Mouse (Mus musculus) heart, embryonic 16.5 days (tissue): ENCODE measurements around the gene Muc13. TPM values are rescaled to one million over a fixed set of nuclear protein-coding genes. Genes with fewer than 3 reads are reported as not detected.

Source experiments
- ATAC-seq: fragments of 200-750 bp; cut with Nextera tagmentation; replicated peaks from 2 replicates; pipeline ENCODE4 v1.8.0; 2017; ENCODE audit warnings: moderate number of reproducible peaks; ENCODE audit not compliant: insufficient read depth, low FRiP score; ENCODE audit errors: extremely low read depth
- H3K27ac ChIP-seq: fragments of 300-500 bp; sonication (generic); 2 replicates; pipeline ENCODE4 v1.5.1; 2014; ENCODE audit warnings: mild to moderate bottlenecking, low read length, control low read depth, moderate library complexity
- H3K27me3 ChIP-seq: fragments of 300-500 bp; sonication (generic); 2 replicates; pipeline ENCODE4 v1.6.1; 2014; ENCODE audit warnings: low read length, mixed read lengths; ENCODE audit not compliant: control insufficient read depth, insufficient read depth
- H3K36me3 ChIP-seq: fragments of 300-500 bp; sonication (generic); 2 replicates; pipeline ENCODE4 v1.6.1; 2014; ENCODE audit not compliant: control insufficient read depth, insufficient read depth
- H3K4me1 ChIP-seq: fragments of 300-500 bp; sonication (generic); 2 replicates; pipeline ENCODE4 v1.6.1; 2014; ENCODE audit warnings: low read length, mixed read lengths; ENCODE audit not compliant: control insufficient read depth, insufficient read depth
- H3K4me2 ChIP-seq: fragments of 300-500 bp; sonication (generic); 2 replicates; pipeline ENCODE4 v1.6.1; 2014; ENCODE audit warnings: low read depth, mild to moderate bottlenecking, control low read depth, low read length
- H3K4me3 ChIP-seq: fragments of 300-500 bp; sonication (generic); 2 replicates; pipeline ENCODE4 v1.5.1; 2014; ENCODE audit warnings: mild to moderate bottlenecking, control low read depth, low read length
- H3K9ac ChIP-seq: fragments of 300-500 bp; sonication (generic); 2 replicates; pipeline ENCODE4 v1.6.1; 2014; ENCODE audit warnings: low read length, control low read depth
- H3K9me3 ChIP-seq: fragments of 300-500 bp; sonication (generic); replicated peaks from 2 replicates; pipeline ENCODE4 v1.6.1; 2016; ENCODE audit warnings: low read length; ENCODE audit not compliant: control insufficient read depth
- WGBS: fragments of 180-500 bp; shearing (Covaris S2); extraction: QIAGEN DNeasy Blood & Tissue Kit; methylation state at CpG from one replicate; pipeline ENCODE4 v1.1.7; 2014; 5-methylcytosine and 5-hydroxymethylcytosine counted together
- polyA plus RNA-seq: library from polyadenylated mRNA; unstranded; fragments of >200 nt; fragmentation: Nextera tagmentation; extraction: Ambion mirVana; gene quantifications from 2 replicates; pipeline ENCODE4 v1.2.1, GENCODE M21; 2015

Muc13 gene
- polyA plus RNA-seq, 1 experiment from 2014 or later = 1.5 TPM

DNA sequence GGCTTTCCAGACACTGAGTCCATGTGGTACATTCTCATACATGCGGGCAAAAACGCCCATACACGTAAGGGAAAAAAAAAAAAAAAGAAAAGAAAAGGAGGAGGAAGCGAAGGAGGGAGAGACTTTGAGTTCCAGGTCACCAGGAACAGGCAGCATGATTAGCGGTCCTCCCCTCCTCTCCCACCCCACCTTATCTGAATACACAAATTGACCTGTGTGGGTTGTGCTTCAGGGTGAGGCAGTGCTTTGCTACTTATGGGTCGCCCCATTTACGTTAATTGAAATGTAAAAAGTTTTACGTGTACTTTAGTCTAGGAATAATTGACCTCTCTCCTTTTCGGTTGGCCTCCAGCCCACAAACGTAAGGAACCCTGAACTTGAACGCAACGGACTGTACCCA lies 27.5 kb upstream of the Muc13 start:
- ATAC-seq = no peak
- Histone ChIP-seq H3K27ac (no peak overlapping the region), H3K9me3 (no peaks in the 10 kb centered on the region), H3K27me3 (no peaks in the 10 kb centered on the region), H3K4me3 (no peak overlapping the region), H3K4me1 (peaks cover 5% of the 10 kb centered on the region; the same call in 1 of the 2 replicates), H3K4me2 (no peak overlapping the region), H3K9ac (no peak overlapping the region), H3K36me3 (peaks cover 23% of the 10 kb centered on the region)
- 82% methylated on average over 12 of the region's 12 CpGs for WGBS

DNA sequence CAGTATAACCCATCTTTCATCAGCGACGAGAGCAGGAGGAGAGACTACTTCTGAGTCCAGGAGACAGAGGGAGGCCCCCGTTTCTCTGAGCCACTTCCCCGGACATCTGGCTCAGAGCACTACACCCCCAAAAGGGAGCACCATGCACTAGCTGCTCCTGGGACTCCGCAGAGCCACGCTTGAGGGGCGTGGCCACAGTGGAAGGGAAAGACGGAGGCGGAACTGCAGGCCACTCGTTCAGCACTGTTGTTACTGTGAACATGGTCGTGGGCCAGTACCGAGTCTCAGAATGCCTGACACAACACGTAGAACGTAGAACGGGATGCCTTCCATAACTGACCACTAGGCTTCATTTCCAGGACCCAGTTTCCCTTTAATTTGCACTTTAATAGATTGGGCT lies 27.1 kb upstream of the Muc13 start:
- ATAC-seq = no peak
- Histone ChIP-seq H3K27me3 (no peaks in the 10 kb centered on the region), H3K4me3 (no peak overlapping the region), H3K4me2 (no peak overlapping the region), H3K27ac (no peak overlapping the region), H3K36me3 (peaks cover 20% of the 10 kb centered on the region), H3K9ac (no peak overlapping the region), H3K4me1 (peaks cover under 1% of the 10 kb centered on the region; the same call in 1 of the 2 replicates), H3K9me3 (no peaks in the 10 kb centered on the region)
- 64% methylated on average over 15 of the region's 15 CpGs for WGBS

DNA sequence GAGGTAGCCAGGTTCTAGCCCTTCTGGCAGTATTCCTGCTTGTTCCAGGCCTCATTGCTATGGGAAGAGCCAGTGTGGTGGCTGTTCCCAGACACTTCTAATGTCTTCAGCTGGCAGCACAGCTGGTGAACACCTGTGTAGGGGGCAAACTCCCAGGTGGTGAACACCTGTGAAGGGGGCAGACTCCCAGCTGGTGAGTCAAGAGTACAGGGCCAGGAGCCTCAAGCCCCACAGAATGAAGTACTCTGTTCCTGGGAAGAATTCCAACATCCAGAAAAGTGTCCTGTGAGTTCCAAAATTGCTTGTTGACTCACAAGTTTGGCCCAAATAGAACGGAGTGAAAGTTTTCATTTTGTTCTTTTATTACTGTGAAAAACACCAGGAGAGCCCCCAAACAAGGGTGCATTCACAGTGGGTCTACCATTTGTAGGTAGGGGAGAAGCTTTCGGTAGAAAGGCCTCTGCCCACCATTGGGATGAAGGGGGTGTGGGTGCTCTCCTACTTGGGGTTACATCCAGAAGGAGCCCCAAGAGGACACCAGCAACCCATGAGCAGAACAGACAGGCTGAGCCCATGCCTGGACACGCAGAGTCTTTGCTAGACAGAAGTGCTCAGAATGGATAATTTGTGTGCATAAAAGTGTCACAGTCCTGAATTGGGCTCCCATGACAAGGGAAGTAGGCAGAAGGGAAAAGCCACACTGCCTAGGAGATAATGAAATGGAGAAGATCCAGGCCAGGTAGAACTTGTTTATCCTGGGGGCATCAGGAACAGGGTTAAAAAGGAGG lies 25.2 kb upstream of the Muc13 start:
- Histone ChIP-seq H3K27ac (no peak overlapping the region), H3K9ac (no peak overlapping the region)
- no peak for ATAC-seq

DNA sequence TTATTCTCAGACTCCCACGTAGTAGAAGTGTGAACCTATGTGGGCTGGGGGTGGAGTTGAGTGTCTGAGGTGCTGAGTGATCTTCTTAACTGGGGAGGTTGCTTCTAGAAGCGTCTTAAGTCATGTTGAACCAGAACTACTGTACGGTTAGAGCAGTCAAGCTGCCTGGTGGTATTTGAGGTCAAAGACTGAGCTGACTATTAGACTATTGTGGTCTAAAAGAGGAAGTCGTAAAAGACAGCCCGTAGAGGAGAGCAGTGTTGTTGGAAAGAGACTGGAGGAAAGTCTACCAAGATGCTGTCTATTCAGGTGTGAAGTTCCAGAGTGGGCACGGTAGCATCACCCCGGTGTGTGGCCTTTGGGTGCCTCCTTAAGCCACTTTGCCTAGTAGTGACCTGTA lies 24.0 kb upstream of the Muc13 start:
- H3K4me3 ChIP-seq = no peak overlapping the region
- WGBS = 70% methylated on average over 7 of the region's 7 CpGs
- 0 out of 2 replicates have a peak, but pooled peaks cover 2% of the 10 kb centered on the region for H3K4me1 ChIP-seq
- peak; percentile 39; the same call in 1 of the 2 replicates for ATAC-seq
- no peaks in the 10 kb centered on the region for H3K27me3 ChIP-seq
- peaks cover 10% of the 10 kb centered on the region for H3K36me3 ChIP-seq
- no peak overlapping the region for H3K4me2 ChIP-seq
- H3K9me3 ChIP-seq = no peaks in the 10 kb centered on the region
- no peak overlapping the region for H3K27ac ChIP-seq
- H3K9ac ChIP-seq = no peak overlapping the region

More for the DNA sequence above, 25.2 kb upstream of the Muc13 start:
- Histone ChIP-seq H3K27me3 (no peaks in the 10 kb centered on the region), H3K4me3 (no peak overlapping the region), H3K4me2 (no peak overlapping the region), H3K9me3 (no peaks in the 10 kb centered on the region), H3K36me3 (peaks cover 13% of the 10 kb centered on the region), H3K4me1 (no peaks in the 10 kb centered on the region)
- WGBS = 91% methylated on average over 3 of the region's 3 CpGs

DNA sequence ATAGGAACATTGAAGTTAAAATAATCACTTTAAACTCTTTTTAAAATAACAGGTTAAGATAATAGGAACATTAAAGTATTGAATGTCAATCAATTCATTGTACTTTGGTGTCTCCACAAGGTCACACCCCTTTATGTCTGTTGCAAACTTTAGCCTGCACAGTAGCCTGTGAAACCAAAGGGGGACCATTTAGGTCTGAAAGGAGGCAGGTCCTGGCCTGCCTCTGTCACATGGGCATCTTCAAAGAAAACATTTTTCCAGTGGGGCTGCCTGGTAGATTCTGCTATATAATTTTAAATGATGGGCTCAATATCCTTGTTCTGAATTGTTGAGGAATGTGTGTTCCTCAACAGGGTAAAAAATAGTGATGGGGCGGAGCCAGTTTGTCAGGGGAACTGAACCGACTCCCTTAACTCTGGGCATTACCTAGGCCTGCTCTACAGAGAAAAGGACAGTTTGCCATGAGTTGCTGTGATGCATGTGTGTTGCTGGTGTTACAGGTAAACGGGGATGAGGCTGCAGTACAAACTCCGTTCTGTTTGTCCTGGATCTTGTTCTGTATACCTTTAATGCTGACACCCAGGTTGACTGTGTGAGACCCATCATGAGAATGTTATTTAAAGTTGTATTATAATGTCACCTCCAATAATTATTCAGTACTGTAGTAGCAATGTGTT lies 22.9 kb upstream of the Muc13 start:
- no peak for ATAC-seq
- Histone ChIP-seq H3K9me3 (no peaks in the 10 kb centered on the region), H3K4me1 (0 out of 2 replicates have a peak, but pooled peaks cover 4% of the 10 kb centered on the region), H3K27ac (no peak overlapping the region), H3K4me3 (no peak overlapping the region), H3K27me3 (no peaks in the 10 kb centered on the region), H3K9ac (no peak overlapping the region), H3K36me3 (peaks cover 10% of the 10 kb centered on the region), H3K4me2 (no peak overlapping the region)
- WGBS = 90% methylated on average over 4 of the region's 4 CpGs

DNA sequence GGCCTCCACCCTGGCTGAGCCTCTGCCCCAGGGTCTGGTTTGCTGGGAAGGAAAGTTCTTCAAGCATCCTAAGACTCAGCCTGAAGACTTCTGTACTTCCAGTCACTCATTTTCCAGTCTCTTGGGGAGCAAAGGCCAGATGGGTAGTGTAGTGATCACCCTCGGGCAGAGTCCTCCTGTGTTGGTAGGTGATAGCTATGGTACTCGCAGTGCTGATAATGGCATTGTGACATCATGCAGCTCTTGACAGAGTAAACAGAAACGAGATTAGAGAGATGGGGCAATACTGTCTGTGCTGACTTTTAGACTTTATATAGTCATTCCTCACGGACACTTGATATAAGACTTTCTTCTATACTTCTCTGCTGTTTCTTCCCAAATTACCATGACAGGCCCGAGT lies 21.0 kb upstream of the Muc13 start:
- 0 out of 2 replicates have a peak, but pooled peaks cover 4% of the 10 kb centered on the region for H3K4me1 ChIP-seq
- H3K27ac ChIP-seq = no peak overlapping the region
- 68% methylated on average over 5 of the region's 5 CpGs for WGBS
- no peaks in the 10 kb centered on the region for H3K27me3 ChIP-seq
- no peak for ATAC-seq
- H3K36me3 ChIP-seq = no peaks in the 10 kb centered on the region
- H3K4me2 ChIP-seq = no peak overlapping the region
- no peak overlapping the region for H3K4me3 ChIP-seq
- H3K9ac ChIP-seq = no peak overlapping the region
- no peaks in the 10 kb centered on the region for H3K9me3 ChIP-seq

DNA sequence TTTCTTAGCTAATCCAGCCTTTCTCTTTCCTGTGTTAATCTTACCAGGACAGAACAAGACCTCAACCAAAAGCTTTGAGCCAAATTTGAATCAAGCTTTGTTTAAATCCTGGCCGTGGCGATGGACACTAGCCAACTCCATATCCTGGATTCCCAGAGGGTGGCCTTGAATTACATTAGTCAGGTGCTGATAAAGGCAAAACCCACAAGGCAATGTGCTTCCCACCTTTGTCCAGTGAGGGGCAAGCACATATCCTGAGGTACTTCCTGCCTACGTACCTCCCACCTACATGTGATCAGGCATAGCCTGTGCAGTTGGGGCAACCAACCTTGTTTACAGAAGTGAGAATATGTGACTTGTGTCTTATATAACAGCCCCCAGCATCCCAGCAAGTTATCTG lies 18.9 kb upstream of the Muc13 start:
- Histone ChIP-seq H3K9ac (no peak overlapping the region), H3K4me2 (no peak overlapping the region), H3K36me3 (no peaks in the 10 kb centered on the region), H3K27ac (no peak overlapping the region), H3K4me3 (no peak overlapping the region), H3K4me1 (0 out of 2 replicates have a peak, but pooled peaks cover 4% of the 10 kb centered on the region), H3K9me3 (no peaks in the 10 kb centered on the region), H3K27me3 (no peaks in the 10 kb centered on the region)
- 47% methylated on average over 3 of the region's 3 CpGs for WGBS
- ATAC-seq = no peak; the same call in 1 of the 2 replicates

DNA sequence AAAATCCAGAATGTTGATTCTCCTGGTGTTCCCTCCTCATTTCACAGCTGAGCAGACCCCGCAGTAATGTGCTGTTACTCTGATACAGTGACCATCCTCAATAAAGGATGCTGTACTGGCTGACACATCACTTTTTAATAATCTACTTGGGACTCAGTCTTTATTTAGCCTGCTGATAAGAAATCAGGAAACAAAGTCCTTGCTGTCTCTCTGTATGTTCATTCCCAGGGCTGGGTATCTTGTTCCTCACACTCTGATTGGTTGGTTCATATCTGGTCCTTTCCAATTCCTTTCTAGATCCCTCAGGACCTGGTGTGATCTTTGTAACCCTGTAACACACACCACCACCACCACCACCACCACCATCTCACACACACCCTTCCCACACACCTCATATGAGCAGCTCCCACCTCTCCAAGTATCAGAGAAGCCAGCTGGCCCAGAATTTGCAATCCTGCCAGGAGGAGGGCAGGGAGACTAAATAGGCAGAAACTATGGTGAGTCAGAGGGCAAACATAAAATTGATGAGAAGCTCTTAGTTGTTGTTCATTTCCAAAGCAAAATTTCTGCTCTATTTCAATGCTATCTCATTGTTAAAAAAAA lies 18.0 kb upstream of the Muc13 start:
- WGBS = 78% methylated on average over 1 of the region's 1 CpGs
- Histone ChIP-seq H3K27me3 (no peaks in the 10 kb centered on the region), H3K36me3 (no peaks in the 10 kb centered on the region), H3K4me2 (no peak overlapping the region), H3K4me1 (0 out of 2 replicates have a peak, but pooled peaks cover 4% of the 10 kb centered on the region), H3K27ac (no peak overlapping the region), H3K4me3 (no peak overlapping the region), H3K9me3 (no peaks in the 10 kb centered on the region), H3K9ac (no peak overlapping the region)
- ATAC-seq = no peak
